Mouse (Mus musculus) cerebellum, postnatal 14 days (tissue): ENCODE results near the gene Taf6l.

Experiments
- DNase-seq, 2 experiments: peaks; one replicate each; pipeline ENCODE4 v3.0.0; 2021; ENCODE audit warnings: mixed read lengths in 2 of 2

The Taf6l gene

DNA sequence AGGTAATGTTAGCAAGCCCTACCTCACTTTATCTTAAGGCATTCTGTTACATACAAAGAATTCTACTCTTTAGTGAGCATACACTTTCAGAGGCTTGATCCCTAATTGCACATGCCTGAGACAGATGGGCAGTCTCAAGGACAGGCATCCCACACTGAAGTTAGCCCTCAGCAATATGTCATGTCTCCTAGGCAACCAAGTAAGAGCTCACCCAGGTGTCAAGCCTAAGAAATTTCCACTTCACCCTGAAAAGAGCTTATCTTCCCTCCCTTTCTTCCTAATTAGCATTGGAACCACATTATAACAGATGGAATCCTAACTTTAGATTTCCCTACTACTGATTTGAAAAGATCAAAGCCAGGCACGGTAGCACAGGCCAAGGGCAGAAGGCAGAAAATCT is 3.0 kb upstream of the Taf6l start:
- peak in 1 of 2 experiments; percentile 18 for DNase-seq

DNA sequence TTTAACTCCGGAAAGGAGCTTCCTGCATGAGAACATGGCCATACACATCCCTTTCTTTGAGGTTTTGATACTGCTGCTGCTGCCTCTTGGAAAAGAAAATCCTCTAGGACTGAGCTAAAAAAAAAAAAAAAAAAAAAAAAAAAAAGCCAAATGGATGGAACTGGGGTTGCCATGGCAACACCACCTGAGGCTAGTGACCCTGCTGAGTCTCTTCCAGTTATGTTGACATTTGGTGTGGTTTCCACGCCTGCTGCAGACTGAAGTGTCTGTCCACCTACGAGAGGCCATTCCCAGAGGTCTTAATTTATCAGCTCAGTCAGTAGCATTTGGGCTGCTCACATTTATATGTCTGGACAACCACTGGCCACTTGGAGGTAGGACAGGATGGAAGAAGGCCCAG is 2.3 kb upstream of the Taf6l start:
- peak; percentile 61 to 67 for DNase-seq

DNA sequence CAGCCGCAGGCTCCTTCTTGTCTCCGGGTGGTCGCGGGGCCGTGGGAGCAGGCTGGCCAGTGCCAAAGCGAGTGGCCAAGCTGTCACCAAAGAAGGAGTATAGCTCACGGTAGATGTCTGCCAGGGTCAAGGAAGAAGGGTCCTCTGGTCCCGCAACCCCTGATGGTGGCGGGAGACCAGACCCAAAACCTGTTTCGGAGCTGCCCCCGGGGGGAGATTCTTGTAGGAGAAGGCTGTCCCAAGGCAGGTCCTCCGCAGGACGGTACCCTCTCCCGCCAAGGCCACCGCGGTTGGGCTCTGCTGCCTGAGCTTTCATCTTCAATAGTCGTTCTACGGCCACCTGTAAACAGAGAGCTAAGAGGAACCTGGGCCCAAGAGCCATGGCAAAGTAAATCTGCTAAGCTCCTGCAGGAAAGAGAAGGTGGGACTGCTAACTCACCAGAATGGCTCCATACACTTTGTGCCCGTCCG is 11.2 kb downstream of the Taf6l start:
- no peak for DNase-seq

DNA sequence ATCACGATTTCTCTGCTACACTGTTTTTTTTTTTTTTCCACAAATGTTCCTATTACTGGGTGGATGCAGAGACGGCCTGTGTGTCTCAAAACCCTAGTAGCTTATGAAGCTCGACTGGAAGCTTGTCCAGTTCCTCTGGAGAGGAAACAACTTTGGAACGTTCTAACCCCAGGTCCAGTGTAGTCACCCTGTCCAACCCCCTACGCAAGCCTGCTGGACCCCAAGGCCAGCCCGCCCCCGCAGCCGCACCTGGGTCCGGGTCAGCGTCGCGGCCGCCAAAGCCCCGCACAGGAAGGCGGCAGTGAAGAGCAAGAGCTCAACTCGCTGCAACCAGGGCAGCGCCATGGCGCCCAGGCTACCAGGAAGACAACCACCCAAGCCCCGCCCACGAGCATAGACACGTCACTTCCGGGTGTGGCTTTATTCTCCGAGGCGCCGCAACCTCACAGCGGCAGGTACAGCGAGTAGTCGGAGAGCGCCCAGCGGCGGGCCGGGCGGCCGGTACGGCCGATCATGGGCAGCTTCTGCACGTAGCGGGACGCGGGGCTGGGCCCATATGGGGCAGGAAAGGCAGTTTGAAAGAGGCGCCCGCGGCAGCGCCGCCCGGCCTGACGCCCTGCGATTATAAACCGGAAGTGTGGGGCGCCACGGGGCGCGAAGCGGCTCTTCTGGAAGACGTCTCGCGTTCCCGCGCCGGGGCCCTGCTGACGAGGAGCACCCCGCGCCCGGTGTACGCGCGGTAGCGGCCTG is 12.0 kb downstream of the Taf6l start, which contains the start of gene Tmem179b:
Tmem179b (minus strand) TSS at position 382 of the 750 bp plus-strand sequence.
- DNase-seq, result peak; percentile 98 to 99

DNA sequence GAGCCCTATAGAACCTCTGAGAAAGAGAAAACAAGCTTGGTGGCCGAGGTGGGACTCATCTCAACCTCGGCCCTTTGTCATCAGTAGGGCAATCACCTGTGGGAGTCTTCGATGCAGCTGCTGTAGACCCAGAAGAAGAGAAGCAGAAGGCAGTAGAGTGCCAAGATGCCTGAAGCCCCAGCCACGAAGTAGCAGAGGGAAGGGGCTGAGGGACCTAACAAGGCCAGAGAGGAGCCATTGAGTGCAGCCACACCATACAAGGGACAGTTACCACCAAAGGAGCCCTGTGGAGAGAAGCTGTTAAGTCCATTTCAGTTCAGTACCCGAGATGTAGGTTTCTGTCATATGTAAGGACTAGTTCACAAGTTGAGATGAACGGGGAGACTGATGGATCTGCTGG is 12.8 kb downstream of the Taf6l start:
- no peak for DNase-seq

DNA sequence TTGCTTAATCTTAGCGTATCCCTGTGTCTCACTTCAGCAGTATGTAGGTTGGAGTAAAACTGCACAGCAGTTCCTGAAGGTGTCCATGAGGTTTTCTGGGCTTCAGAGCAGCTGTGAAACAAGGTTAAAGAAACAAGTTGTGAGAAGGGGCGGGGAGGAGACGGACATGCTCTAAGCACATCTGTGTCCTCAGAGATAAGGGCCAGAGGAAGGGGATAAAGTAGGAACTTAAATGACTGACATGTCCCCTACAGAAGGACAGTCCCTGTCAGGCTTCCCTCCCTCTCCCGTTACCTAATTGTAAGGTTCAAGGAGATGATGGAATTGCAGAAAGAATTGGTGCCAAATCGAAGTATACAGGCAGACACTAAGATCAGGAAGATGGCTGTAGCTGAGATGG is 13.2 kb downstream of the Taf6l start:
- no peak for DNase-seq

DNA sequence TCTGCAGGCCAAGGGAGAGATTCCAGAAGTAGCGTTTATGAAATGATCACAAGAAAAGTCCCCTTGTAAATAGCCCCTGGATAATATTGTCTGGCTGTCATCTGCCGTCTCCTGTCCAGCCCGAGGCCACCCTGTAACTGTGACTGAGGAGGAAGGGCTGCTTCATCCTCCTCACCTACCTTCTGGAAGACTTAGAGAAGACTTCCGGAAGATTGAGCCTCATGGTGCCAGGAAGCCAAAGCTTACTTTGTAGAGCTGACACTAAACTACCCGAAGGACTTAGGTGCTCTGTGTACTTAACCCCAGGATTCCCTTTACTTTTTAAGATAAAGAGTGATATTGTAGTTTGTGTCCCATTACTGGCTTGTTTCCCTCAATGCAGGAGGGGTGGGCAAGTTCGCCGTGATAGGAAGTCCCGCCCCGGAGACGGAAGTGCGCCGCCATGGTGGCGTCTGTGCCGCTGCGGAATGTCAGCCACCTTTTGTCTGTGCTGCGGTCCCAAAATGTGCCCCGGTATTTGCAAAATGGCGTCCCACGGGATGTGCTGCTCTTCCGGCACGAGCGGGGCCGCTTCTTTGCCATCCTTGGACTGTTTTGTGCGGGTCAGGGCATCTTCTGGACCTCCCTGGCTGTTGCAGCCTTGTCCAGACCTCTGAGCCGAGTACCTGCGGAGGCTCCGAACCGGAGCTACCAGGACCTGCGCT is 15.5 kb downstream of the Taf6l start, which contains the start of gene Tmem223:
Tmem223 (plus strand) TSS at position 430 of the 704 bp plus-strand sequence.
- peak; percentile 88 for DNase-seq

DNA sequence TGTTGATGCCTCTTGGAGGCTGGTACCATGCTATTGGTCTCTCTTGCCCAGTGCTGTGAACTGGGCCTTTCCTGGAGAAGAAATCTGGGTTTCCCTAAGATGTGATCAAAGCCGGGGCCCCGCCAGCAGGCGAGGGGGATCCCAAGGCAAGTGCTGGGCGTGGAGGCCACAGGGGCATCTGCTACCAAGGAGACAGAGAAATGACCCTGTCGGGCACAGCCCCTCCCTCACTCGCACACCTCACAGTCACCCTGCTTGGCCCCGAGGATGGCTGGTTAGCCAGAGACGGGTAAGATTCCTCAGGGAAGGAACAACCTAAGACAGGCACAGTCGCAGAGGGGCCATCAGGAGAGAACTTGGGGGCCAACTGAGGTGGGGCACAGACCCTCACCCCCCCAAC is 20.7 kb downstream of the Taf6l start:
- DNase-seq, result no peak

DNA sequence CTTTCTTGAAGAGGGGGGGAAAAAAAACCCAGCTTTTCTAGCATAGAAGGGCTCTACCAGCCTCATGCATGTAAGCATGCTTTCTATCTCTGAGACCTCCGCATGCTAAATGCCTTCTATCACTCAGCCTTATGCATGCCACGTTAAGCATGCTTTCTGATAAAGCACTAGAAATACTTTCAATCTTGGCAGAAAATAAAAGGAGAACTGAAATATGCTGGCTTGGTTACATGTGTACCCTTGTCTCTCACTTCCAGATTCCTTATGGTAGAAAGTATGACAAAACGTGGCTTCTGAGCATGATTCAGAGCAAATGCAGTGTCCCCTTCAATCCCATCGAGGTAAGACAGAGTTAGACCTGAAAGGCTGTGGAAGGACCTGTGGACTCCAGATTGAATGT is 22.9 kb downstream of the Taf6l start:
- DNase-seq, result no peak

DNA sequence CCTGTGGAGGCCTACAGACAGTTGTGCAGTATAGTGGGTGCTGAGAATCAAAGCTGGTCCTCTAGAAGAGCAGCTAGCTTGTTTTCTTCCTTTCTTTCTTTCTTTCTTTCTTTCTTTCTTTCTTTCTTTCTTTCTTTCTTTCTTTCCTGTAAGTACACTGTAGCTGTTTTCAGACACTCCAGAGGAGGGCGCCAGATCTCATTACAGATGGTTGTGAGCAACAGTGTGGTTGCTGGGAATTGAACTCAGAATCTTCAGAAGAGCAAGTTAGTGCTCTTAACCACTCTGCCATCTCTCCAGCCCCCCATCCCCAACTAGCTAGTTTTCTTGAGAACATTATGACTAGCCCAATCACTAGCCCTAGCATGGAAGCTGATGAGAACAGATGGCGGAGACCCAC is 25.5 kb downstream of the Taf6l start:
- DNase-seq, result no peak

DNA sequence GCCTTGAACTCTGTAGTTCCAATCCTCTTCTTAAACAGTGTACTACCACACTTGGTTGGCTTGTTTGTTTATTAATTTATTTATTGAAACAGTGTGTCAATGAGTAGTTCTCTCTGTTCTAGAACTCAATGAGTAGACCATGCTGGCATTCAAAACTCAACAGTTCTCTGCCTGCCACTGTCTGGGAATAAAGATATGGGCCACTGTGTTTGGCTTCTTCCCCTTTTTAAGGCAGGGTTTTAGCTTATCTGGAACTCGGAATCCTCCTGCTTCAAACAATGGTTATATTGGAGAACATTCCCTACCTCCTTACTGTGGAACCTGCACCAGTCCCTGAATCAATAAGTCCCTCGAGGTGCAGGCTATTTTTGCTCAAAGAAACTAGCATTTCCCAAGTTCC is 27.3 kb downstream of the Taf6l start:
- no peak for DNase-seq

DNA sequence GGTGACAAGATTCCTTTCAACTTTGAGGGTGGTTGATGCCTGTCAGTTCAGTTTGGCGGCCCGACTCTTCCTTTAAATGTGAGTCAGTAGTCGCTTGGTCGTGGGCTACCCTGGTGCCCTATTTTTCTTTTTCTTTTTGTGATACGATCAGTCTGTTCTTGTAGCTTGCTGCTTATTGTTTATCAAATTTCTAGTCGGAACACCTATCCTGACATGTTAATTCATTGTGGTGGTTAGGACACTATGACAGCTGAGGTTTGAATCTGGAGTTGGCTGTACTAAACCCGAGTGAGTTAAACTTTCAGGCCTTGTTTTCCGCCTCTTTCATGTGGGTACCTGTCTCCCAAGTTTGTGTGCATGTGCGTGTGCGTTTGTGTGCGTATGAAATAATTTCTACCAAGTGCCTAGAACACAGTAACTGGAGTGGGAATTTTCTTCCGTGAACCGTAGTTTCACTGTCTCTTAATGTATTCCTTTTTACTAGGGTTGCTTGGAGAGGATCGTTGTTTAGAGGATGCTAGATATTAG is 28.7 kb downstream of the Taf6l start:
- no peak for DNase-seq

DNA sequence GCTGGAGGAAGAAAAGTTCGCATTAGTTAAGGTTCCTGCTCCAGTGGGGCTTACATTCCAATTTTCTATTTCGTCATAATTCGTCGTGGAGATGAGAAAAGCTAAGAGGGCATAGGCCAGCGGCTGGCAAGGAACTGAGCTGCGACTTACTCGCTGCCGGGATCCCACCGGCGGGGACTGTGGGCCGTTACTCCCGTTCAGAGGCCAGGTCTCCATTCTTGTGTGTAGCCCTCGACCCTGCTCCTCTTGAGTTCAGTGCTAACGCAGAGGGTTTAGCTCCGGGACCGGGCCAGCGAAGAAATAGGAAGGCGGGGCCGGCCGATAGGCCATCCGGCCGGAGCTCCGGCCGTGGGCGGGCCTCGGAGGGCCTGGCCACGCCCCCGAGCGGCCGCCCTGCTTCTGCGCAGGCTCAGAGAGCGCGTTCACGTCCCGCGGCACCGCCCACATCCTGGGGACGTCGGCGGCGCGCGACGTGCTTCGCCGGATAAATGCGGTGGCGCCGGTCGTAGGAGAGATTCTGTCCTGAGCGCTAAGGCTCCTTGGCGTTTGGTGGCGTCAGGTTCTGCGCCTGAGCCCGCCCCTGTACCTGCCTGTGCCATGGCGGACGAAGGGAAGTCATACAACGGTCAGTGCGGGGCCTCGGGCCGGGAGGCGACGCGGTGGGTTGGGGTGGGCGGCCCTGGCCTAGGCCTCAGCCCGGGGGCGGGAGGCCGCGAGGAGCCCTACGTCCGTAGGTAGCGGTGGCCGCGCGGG is 29.4 kb downstream of the Taf6l start, which contains the start of gene Nxf1:
Nxf1 (plus strand) TSS at position 439 of the 753 bp plus-strand sequence.
- peak; percentile 97 for DNase-seq

DNA sequence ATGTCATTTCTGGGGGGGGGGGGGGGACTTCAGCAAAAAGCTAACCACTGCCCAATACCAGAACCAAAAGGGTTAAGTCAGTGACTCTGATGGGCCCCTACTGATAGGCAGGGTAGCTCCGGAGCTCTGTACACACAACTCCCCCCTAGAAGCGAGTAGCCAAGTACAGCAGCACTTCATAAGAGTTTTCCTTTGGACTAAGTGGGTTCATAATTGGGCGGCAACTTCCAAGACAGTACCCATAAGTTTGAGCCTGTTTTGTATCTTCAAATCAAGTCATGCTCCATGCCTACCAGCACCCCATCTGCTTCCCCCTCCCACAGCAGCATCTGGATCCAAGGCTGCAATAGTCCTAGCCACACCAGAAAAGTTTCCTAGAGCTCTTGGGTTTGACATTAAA is 30.6 kb downstream of the Taf6l start:
- no peak for DNase-seq

DNA sequence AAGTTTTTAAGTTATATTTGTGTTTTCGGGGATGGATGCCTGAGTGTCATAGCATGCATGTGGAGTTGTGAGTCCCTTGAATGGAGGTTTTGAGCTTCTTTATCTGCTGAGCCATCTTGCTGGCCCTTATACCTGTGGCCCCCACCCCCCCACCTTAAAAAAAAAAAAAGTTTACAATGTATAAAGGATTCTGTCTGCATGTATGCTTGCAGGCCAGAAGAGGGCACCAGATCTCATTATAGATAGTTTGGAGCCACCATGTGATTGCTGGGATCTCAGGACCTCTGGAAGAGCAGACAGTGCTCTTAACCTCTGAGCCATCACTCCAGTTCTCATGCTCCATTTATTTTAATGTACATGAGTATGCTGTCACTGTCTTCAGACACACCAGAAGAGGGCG is 38.8 kb downstream of the Taf6l start:
- no peak for DNase-seq

DNA sequence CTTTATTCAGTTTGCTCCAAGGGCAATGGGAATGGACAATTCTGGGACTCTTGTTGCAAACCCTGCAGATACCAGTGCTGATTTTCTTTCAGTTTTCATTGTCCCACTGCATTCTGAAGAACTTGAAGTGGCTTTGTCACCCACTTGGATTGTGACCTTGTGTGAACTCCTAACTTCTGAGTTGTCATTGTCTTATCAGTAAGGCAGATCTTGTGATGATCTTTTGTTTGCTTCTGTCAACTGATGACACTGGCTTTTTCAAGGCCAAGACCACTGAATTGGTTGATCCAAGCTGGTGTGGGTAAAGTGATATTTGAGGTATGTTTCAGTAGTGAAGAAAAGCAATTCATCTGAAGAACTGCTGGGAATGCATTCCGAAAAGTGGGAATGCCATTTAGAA is 40.8 kb downstream of the Taf6l start:
- no peak for DNase-seq

DNA sequence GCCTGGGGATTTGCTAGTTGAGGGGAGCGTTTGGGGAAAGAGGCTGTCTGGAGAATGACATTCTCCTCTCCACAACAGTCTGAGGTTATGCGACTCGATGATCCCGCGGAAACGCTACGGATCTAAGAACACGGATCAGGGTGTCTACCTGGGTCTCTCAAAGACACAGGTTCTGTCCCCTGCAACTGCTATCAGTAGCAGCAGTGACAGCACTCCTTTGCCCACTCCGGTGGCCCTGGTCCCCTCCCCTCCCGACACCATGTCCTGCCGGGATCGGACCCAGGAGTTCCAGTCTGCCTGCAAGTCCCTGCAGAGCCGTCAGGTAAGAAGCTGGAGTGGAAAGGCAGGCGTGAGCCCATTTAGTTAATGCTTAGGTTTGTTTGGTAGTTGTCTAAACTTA is 44.0 kb downstream of the Taf6l start:
- DNase-seq, result peak in 1 of 2 experiments; percentile 27

DNA sequence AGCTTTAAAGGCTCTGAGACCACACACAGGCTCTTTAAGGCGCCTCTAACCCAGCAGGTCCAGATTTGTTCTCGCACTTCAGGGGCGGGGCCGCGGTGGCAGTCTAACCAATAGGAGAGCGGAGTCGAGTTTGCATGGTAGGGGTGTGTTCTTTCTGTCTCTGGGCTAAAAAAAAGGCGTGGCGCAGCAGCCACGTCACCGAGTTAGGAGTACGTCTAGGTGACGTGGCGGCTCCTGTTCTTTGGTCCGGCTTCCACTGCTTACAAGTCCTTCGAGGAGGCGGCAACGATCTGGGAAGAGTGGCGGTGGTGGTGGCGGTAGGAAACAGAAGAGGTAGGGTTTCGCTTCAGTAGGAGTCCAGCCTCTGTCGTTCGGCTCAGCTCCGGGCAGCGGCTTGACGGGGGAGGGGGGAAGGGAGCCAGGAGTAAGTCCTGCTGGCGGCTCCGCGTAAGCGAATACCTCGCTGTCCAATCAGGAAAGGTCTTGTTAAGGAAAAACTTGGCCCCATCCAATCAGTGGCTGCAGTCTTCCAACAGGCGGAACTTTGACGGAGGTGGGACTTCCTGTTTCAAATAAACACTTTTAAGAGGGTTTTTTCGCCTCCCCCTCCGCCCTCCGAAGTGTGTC is 44.9 kb downstream of the Taf6l start, which contains the start of gene Stx5a:
Stx5a (plus strand) TSS at position 171 of the 627 bp plus-strand sequence.
- DNase-seq, result peak; percentile 95 to 96

DNA sequence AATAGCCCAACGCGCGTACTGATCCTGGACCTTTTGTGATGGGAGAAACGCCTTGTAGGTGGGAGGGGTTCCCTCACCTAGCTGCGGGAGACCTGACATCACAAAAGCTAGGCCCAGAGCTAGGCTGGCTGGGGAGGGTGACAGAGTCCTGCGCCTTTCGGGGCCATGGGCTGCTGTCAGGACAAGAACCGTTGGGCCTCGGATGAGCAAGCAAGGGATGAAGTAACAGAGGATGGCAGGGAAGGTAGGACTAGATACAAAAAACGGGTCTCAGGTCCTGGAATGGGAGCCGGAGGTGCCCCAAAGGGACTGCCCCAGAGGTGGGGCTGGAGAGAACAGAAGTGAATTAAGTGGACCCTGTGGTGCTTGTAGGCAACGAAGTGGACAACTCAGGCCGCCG is 45.6 kb downstream of the Taf6l start, which contains the start of gene 1700092M07Rik:
1700092M07Rik (plus strand) TSS at position 116 of the 400 bp plus-strand sequence.
- DNase-seq, result no peak

DNA sequence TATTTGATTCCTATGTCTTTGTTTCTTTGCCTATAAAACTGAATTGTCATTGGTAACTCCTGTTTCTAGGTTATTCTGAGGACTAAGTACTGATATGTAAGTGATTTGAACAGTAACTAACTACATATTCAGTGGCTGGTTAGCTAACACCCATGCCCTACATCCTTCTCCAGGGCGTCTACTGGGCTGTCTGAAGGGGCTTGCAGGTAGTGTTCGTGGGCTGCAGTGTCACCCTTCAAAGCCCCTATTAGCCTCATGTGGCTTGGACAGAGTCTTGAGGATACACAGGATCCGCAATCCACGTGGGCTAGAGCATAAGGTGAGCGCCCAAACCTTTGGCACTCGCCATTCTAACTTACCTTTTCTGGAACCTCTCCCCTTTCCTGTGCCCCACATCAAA is 46.6 kb downstream of the Taf6l start:
- no peak for DNase-seq

DNA sequence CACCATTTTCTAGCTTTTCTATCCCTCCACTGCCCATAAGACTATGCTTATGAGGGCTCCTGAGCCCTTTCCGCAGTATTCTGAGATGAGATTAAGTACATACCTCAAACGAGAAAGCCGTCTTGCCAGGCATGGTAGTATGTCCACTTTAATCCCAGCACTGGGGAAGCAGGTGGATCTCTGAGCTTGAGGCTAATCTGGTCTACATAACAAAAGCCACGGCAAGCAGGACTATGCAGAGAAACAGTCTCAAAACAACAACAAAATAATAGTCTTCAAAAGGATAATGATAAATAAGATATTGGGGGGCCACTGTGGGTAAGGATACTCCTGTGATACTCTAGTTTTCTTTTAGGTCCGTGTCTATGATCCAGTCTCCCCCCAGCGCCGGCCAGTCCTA is 47.3 kb downstream of the Taf6l start:
- DNase-seq, result no peak

DNA sequence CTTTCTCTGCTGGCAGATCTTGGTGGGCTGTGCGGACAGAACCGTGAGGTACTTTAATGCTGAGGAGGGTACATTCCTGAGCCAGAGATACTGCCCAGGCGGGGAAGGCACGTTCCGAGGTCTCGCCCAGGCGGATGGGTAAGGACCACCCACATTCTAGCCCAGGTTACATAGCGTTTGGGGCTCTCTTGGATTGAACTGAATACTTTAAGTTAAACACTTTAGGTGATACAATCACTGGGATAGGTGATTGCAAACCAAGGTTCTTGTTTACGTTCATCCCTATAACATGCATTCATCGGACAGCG is 50.1 kb downstream of the Taf6l start:
- no peak for DNase-seq
